Mouse (Mus musculus): Measurements from ENCODE around the gene Zfp472.
A peak's percentile ranks its signal among the peaks of the same experiment; 100 is the strongest.

DNA sequence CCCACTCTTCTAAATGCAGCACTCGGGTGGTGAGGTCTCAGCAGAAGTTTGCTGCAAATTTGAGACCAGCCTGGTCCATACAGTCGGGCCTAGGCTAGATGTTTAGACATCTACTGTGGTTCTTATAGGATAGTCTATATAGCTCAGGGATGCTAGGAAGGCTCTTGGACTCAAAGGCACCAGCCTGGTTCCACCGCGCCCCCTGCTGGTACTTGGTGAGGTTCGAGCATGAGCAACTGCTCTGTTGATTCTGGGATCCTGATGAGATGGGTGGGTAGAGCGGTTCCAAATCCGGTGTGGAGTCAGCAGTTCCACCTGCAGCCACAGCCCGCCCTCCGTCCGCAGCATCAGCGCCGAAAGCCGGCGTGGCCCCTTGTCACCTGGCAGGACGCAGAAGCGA is 14.2 kb upstream of the Zfp472 start:
- peak; percentile 85; the same call in 1 of the 2 replicates for TF ChIP-seq CTCF (IDR thresholded peaks at IDR 0.05; ENCODE audit: extremely low read depth, insufficient read length, insufficient replicate concordance, low read depth, low read length)
- no peak for TF ChIP-seq POLR2A (IDR thresholded peaks at IDR 0.05; ENCODE audit: low read depth, low read length)
